Mouse (Mus musculus) gastrocnemius, postnatal 14 days (tissue): ENCODE data around the gene Igf2r. TPM values are rescaled to one million over a fixed set of nuclear protein-coding genes. Genes with fewer than 3 reads are reported as not detected.

Experiments
- DNase-seq: peaks from one replicate; pipeline ENCODE4 v3.0.0; 2021; ENCODE audit warnings: mixed read lengths
- intact Hi-C: fragments of 180-260 bp; cut with DNase I; formaldehyde crosslinking; loops from one replicate; pipeline ENCODE4 v1.15.1; 2025; ENCODE audit warnings: low total_unique reads
- total RNA-seq, 2 experiments: library from RNA; stranded (reverse); gene quantifications; 2 replicates each; pipeline ENCODE4 v1.2.3; 2021

The Igf2r gene
- total RNA-seq, 2 experiments from 2014 or later = 64.3 to 72.6 TPM

- no peak for DNase-seq
- intact Hi-C loops = no loop called here
These were observed 116.9 kb downstream of the Igf2r start for GRCm38 (mm10) chr17:12652604-12653003.

- intact Hi-C loops = no loop called here
- DNase-seq = no peak
These were observed 124.0 kb downstream of the Igf2r start for GRCm38 (mm10) chr17:12645461-12645860.

GRCm38 (mm10) chr17:12641087-12641486 is 128.4 kb downstream of the Igf2r start:
- DNase-seq = no peak
- intact Hi-C loops = no loop called here

DNA sequence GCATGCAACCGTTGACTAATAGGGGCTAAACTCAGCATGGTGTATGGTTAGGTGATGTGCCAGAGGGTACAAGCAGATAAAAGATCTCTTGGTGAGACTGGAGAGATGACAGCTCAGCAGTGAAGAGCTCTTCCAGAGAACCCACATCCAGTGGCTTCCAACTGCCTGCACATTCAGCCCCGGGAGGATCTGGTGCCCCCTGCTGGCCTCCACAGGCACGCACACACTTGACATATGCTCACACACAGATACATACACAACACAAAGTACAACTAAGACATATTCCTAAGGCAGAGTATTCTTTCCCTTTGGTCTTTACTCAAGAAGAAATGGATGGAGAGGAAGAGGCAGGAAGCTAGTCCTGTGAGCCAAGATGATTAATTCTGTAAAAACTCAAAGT is 129.9 kb downstream of the Igf2r start:
- intact Hi-C loops = no loop called here
- DNase-seq = no peak

- no peak for DNase-seq
- intact Hi-C loops = no loop called here
These were observed 134.7 kb downstream of the Igf2r start for GRCm38 (mm10) chr17:12634814-12635213.

Other genes starting within 250 kb of the Igf2r start
- gene Slc22a2, start 185.5 kb downstream of the Igf2r start, total RNA-seq = not detected
- not detected for gene Slc22a1, start 93.8 kb downstream of the Igf2r start, total RNA-seq
- gene Mas1, start 98.5 kb upstream of the Igf2r start, total RNA-seq = under 1 TPM; 0.18 to 0.90 TPM
- gene Mrgprh, start 106.4 kb upstream of the Igf2r start, total RNA-seq = 1 to 10 TPM; 1.8 to 2.1 TPM
- under 1 TPM; 0.14 to 0.91 TPM for gene Pnldc1, start 140.6 kb upstream of the Igf2r start, total RNA-seq
- gene Tcp1, start 146.0 kb upstream of the Igf2r start, total RNA-seq = 100 to 1,000 TPM; 205 to 212 TPM
- 10 to 100 TPM; 86.2 to 87.2 TPM for gene Mrpl18, start 146.7 kb upstream of the Igf2r start, total RNA-seq
- gene Acat3, start 170.9 kb upstream of the Igf2r start, total RNA-seq = not detected
- gene Acat2, start 191.1 kb upstream of the Igf2r start, total RNA-seq = 1 to 10 TPM; 4.7 to 6.4 TPM
- gene Wtap, start 224.5 kb upstream of the Igf2r start, total RNA-seq = 10 to 100 TPM; 27.9 to 31.2 TPM
- 100 to 1,000 TPM; 302 to 371 TPM for gene Sod2, start 237.2 kb upstream of the Igf2r start, total RNA-seq